Mouse (Mus musculus): ENCODE measurements around the gene Coro6. TPM values are rescaled to one million over a fixed set of nuclear protein-coding genes. Genes with fewer than 3 reads are reported as not detected.

The Coro6 gene
- polyA plus RNA-seq (2015; fragmentation: Nextera tagmentation; extraction: Ambion mirVana), result 1.3 and 1.5 TPM in 2 replicates

- H3K9ac ChIP-seq (ENCODE audit: low read length), result peak within 1 kb of the TSS; percentile 71
- H3K4me2 ChIP-seq (ENCODE audit: low read depth, low read length), result peak within 1 kb of the TSS; percentile 99
- peak within 1 kb of the TSS; percentile 66 for H3K4me3 ChIP-seq (ENCODE audit: low read length)
- peaks cover 23% of the 10 kb centered on the region for H3K4me1 ChIP-seq (replicated peaks; ENCODE audit: control insufficient read depth, insufficient read depth, low read length)
- ATAC-seq (ENCODE audit: low read depth), result peak; percentile 83
- no peaks in the 10 kb centered on the region for H3K9me3 ChIP-seq (ENCODE audit: control insufficient read depth, low read length)
- H3K36me3 ChIP-seq (ENCODE audit: control insufficient read depth, insufficient read depth, low read length), result no peaks in the 10 kb centered on the region
- H3K27ac ChIP-seq (ENCODE audit: low read length), result no peak within 1 kb of the TSS
- under 1% methylated on average over 71 of the region's 73 CpGs for WGBS
- peaks cover 37% of the 10 kb centered on the region for H3K27me3 ChIP-seq (ENCODE audit: control insufficient read depth, insufficient read depth, low read depth, low read length)
Observed at GRCm38 (mm10) chr11:77462283-77463100, at the start of gene Coro6. Gene Coro6 (plus strand): TSS chr11:77462411.

GRCm38 (mm10) chr11:77414141-77414839 lies 47.9 kb upstream of the Coro6 start:
- no peaks in the 10 kb centered on the region for H3K27me3 ChIP-seq (ENCODE audit: control insufficient read depth, insufficient read depth, low read depth, low read length)
- WGBS, result 76% methylated on average over 2 of the region's 2 CpGs

GRCm38 (mm10) chr11:77416212-77417000 lies 45.8 kb upstream of the Coro6 start:
- Histone ChIP-seq H3K36me3 (ENCODE audit: control insufficient read depth, insufficient read depth, low read length) (no peaks in the 10 kb centered on the region), H3K27me3 (ENCODE audit: control insufficient read depth, insufficient read depth, low read depth, low read length) (no peaks in the 10 kb centered on the region), H3K4me1 (replicated peaks; ENCODE audit: control insufficient read depth, insufficient read depth, low read length) (0 out of 2 replicates have a peak, but pooled peaks cover 3% of the 10 kb centered on the region), H3K9me3 (ENCODE audit: control insufficient read depth, low read length) (no peaks in the 10 kb centered on the region), H3K9ac (ENCODE audit: low read length) (no peak overlapping the region), H3K4me3 (ENCODE audit: low read length) (no peak overlapping the region), H3K4me2 (ENCODE audit: low read depth, low read length) (no peak overlapping the region), H3K27ac (ENCODE audit: low read length) (no peak overlapping the region)
- ATAC-seq (ENCODE audit: low read depth), result no peak
- WGBS, result 69% methylated on average over 4 of the region's 4 CpGs

More at GRCm38 (mm10) chr11:77414141-77414839, 47.9 kb upstream of the Coro6 start:
- Histone ChIP-seq H3K9me3 (ENCODE audit: control insufficient read depth, low read length) (no peaks in the 10 kb centered on the region), H3K36me3 (ENCODE audit: control insufficient read depth, insufficient read depth, low read length) (peaks cover under 1% of the 10 kb centered on the region; the same call in 1 of the 2 replicates), H3K27ac (ENCODE audit: low read length) (no peak overlapping the region), H3K9ac (ENCODE audit: low read length) (no peak overlapping the region), H3K4me1 (replicated peaks; ENCODE audit: control insufficient read depth, insufficient read depth, low read length) (0 out of 2 replicates have a peak, but pooled peaks cover 8% of the 10 kb centered on the region), H3K4me3 (ENCODE audit: low read length) (no peak overlapping the region), H3K4me2 (ENCODE audit: low read depth, low read length) (no peak overlapping the region)
- no peak for ATAC-seq (ENCODE audit: low read depth)

GRCm38 (mm10) chr11:77418021-77418420 lies 44.2 kb upstream of the Coro6 start:
- 84% methylated on average over 4 of the region's 4 CpGs for WGBS
- H3K4me2 ChIP-seq (ENCODE audit: low read depth, low read length), result no peak overlapping the region
- H3K27ac ChIP-seq (ENCODE audit: low read length), result no peak overlapping the region
- 0 out of 2 replicates have a peak, but pooled peaks cover 3% of the 10 kb centered on the region for H3K4me1 ChIP-seq (replicated peaks; ENCODE audit: control insufficient read depth, insufficient read depth, low read length)
- no peak for ATAC-seq (ENCODE audit: low read depth)
- peaks cover 2% of the 10 kb centered on the region; the same call in 1 of the 2 replicates for H3K36me3 ChIP-seq (ENCODE audit: control insufficient read depth, insufficient read depth, low read length)
- no peaks in the 10 kb centered on the region for H3K9me3 ChIP-seq (ENCODE audit: control insufficient read depth, low read length)
- H3K9ac ChIP-seq (ENCODE audit: low read length), result no peak overlapping the region
- H3K4me3 ChIP-seq (ENCODE audit: low read length), result no peak overlapping the region
- no peaks in the 10 kb centered on the region for H3K27me3 ChIP-seq (ENCODE audit: control insufficient read depth, insufficient read depth, low read depth, low read length)

GRCm38 (mm10) chr11:77423175-77423859 lies 38.9 kb upstream of the Coro6 start:
- Histone ChIP-seq H3K36me3 (ENCODE audit: control insufficient read depth, insufficient read depth, low read length) (peaks cover 4% of the 10 kb centered on the region), H3K4me3 (ENCODE audit: low read length) (no peak overlapping the region), H3K27ac (ENCODE audit: low read length) (no peak overlapping the region), H3K4me1 (replicated peaks; ENCODE audit: control insufficient read depth, insufficient read depth, low read length) (no peaks in the 10 kb centered on the region), H3K4me2 (ENCODE audit: low read depth, low read length) (no peak overlapping the region), H3K27me3 (ENCODE audit: control insufficient read depth, insufficient read depth, low read depth, low read length) (no peaks in the 10 kb centered on the region), H3K9ac (ENCODE audit: low read length) (no peak overlapping the region), H3K9me3 (ENCODE audit: control insufficient read depth, low read length) (no peaks in the 10 kb centered on the region)
- ATAC-seq (ENCODE audit: low read depth), result peak; percentile 34; the same call in 1 of the 2 replicates
- 76% methylated on average over 4 of the region's 4 CpGs for WGBS

GRCm38 (mm10) chr11:77428446-77428845 lies 33.8 kb upstream of the Coro6 start:
- H3K36me3 ChIP-seq (ENCODE audit: control insufficient read depth, insufficient read depth, low read length), result peaks cover 5% of the 10 kb centered on the region; the same call in 1 of the 2 replicates
- no peak overlapping the region for H3K9ac ChIP-seq (ENCODE audit: low read length)
- WGBS, result 76% methylated on average over 1 of the region's 1 CpGs
- H3K27ac ChIP-seq (ENCODE audit: low read length), result no peak overlapping the region
- H3K27me3 ChIP-seq (ENCODE audit: control insufficient read depth, insufficient read depth, low read depth, low read length), result no peaks in the 10 kb centered on the region
- no peak overlapping the region for H3K4me3 ChIP-seq (ENCODE audit: low read length)
- no peak overlapping the region for H3K4me2 ChIP-seq (ENCODE audit: low read depth, low read length)
- H3K9me3 ChIP-seq (ENCODE audit: control insufficient read depth, low read length), result no peaks in the 10 kb centered on the region
- no peak for ATAC-seq (ENCODE audit: low read depth)
- H3K4me1 ChIP-seq (replicated peaks; ENCODE audit: control insufficient read depth, insufficient read depth, low read length), result no peaks in the 10 kb centered on the region

GRCm38 (mm10) chr11:77437026-77437425 lies 25.2 kb upstream of the Coro6 start:
- no peaks in the 10 kb centered on the region for H3K9me3 ChIP-seq (ENCODE audit: control insufficient read depth, low read length)
- no peak overlapping the region for H3K27ac ChIP-seq (ENCODE audit: low read length)
- 88% methylated on average over 2 of the region's 2 CpGs for WGBS
- ATAC-seq (ENCODE audit: low read depth), result no peak
- peaks cover 8% of the 10 kb centered on the region for H3K36me3 ChIP-seq (ENCODE audit: control insufficient read depth, insufficient read depth, low read length)
- H3K9ac ChIP-seq (ENCODE audit: low read length), result no peak overlapping the region
- no peak overlapping the region for H3K4me3 ChIP-seq (ENCODE audit: low read length)
- no peaks in the 10 kb centered on the region for H3K27me3 ChIP-seq (ENCODE audit: control insufficient read depth, insufficient read depth, low read depth, low read length)
- H3K4me1 ChIP-seq (replicated peaks; ENCODE audit: control insufficient read depth, insufficient read depth, low read length), result peaks cover 7% of the 10 kb centered on the region; the same call in 1 of the 2 replicates
- H3K4me2 ChIP-seq (ENCODE audit: low read depth, low read length), result no peak overlapping the region

GRCm38 (mm10) chr11:77440081-77440480 lies 22.1 kb upstream of the Coro6 start:
- no peaks in the 10 kb centered on the region for H3K27me3 ChIP-seq (ENCODE audit: control insufficient read depth, insufficient read depth, low read depth, low read length)
- peaks cover 8% of the 10 kb centered on the region for H3K36me3 ChIP-seq (ENCODE audit: control insufficient read depth, insufficient read depth, low read length)
- no peaks in the 10 kb centered on the region for H3K9me3 ChIP-seq (ENCODE audit: control insufficient read depth, low read length)
- no peak overlapping the region for H3K9ac ChIP-seq (ENCODE audit: low read length)
- ATAC-seq (ENCODE audit: low read depth), result no peak
- no peak overlapping the region for H3K27ac ChIP-seq (ENCODE audit: low read length)
- 75% methylated on average over 9 of the region's 9 CpGs for WGBS
- H3K4me1 ChIP-seq (replicated peaks; ENCODE audit: control insufficient read depth, insufficient read depth, low read length), result peaks cover 20% of the 10 kb centered on the region
- no peak overlapping the region for H3K4me2 ChIP-seq (ENCODE audit: low read depth, low read length)
- H3K4me3 ChIP-seq (ENCODE audit: low read length), result no peak overlapping the region
